Mouse (Mus musculus): ENCODE data around the gene A030003K21Rik. TPM values are rescaled to one million over a fixed set of nuclear protein-coding genes. Genes with fewer than 3 reads are reported as not detected.
"Not testable (repeated sequence)": the region's sequence is repeated elsewhere in the genome, so short reads cannot be mapped to it uniquely, and the experiment has no call there.

Gene A030003K21Rik
- polyA plus RNA-seq, 1 experiment, result not detected

DNA sequence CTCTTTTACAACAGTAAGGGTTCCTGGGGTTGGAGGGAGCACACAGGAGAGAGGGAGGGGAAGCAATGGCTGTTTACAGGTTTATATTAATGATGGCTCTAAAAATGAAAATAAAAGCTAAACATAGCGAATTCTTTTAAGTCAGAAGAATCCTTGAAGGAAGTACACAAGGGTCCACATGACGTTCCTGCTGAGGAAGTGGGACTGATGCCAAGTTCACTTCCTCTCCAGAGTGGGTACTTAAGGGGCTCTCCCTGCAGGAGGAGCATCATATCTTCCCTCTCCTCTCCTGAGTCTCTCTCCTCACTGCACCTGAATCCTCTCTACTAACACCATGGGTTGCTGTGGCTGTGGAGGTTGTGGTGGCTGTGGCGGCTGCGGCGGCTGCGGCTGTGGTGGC, 18.5 kb downstream of the A030003K21Rik start, which contains the start of gene A030014E15Rik:
Gene A030014E15Rik (plus strand): TSS at position 268 of the 400 bp plus-strand sequence.
- WGBS, result 80% methylated on average over 6 of the region's 6 CpGs
- Histone ChIP-seq H3K27ac (ENCODE audit: insufficient read depth, low read depth, low read length) (no peak within 1 kb of the TSS), H3K4me1 (ENCODE audit: control insufficient read depth, insufficient read depth, low read length) (no peaks in the 10 kb centered on the region), H3K4me3 (ENCODE audit: insufficient read depth, low read depth, low read length) (no peak within 1 kb of the TSS)
- TF ChIP-seq POLR2A (IDR thresholded peaks at IDR 0.05; ENCODE audit: insufficient read depth, low read depth, low read length) (no peak), CTCF (IDR thresholded peaks at IDR 0.05; ENCODE audit: insufficient read depth, low read depth, low read length) (no peak)

DNA sequence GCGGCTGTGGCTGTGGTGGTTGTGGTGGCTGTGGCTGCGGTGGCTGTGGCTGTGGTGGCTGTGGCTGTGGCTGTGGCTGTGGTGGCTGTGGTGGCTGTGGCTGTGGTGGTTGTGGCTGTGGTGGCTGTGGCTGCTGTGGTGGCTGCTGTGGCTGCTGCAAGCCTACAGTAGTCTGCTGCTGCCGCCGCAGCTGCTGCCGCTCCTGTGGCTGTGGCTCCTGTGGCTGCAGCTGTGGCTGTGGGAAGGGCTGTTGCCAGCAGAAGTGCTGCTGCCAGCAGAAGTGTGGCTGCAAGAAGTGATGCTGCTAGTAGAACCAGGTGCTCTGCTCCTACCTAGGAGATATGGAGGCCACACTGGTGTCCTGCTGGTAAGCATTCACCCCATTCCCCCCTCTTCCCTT, 29.8 kb downstream of the A030003K21Rik start:
- 98% methylated on average over 5 of the region's 5 CpGs for WGBS
- H3K4me1 ChIP-seq (ENCODE audit: control insufficient read depth, insufficient read depth, low read length); H3K4me3 ChIP-seq (ENCODE audit: insufficient read depth, low read depth, low read length); H3K27ac ChIP-seq (ENCODE audit: insufficient read depth, low read depth, low read length): not testable (repeated sequence)

DNA sequence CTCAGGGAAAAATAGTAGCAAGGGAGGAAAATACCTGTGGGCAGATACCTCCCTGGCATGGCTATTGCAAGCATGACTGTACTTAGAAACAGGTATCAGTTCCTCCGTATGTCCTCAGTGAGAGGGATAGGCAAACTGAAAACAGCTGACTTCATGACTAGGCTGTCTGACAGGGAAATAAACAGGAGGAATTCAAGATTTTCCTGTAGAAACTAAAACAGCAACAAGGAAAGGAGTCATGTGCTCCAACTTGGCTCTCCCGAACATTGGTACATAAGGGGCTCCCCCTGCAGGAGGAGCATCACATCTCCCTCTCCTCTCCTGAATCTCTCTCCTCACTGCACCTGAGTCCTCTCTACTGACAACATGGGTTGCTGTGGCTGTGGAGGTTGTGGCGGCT, 30.2 kb downstream of the A030003K21Rik start, which contains the start of gene A030005L19Rik:
Gene A030005L19Rik (plus strand): TSS at position 301 of the 400 bp plus-strand sequence.
- H3K27ac ChIP-seq (ENCODE audit: insufficient read depth, low read depth, low read length), result no peak within 1 kb of the TSS
- no peak within 1 kb of the TSS for H3K4me3 ChIP-seq (ENCODE audit: insufficient read depth, low read depth, low read length)
- TF ChIP-seq CTCF (IDR thresholded peaks at IDR 0.05; ENCODE audit: insufficient read depth, low read depth, low read length) (no peak), POLR2A (IDR thresholded peaks at IDR 0.05; ENCODE audit: insufficient read depth, low read depth, low read length) (no peak)
- H3K4me1 ChIP-seq (ENCODE audit: control insufficient read depth, insufficient read depth, low read length), result no peaks in the 10 kb centered on the region; the same call in 1 of the 2 replicates
- WGBS, result 87% methylated on average over 3 of the region's 3 CpGs

DNA sequence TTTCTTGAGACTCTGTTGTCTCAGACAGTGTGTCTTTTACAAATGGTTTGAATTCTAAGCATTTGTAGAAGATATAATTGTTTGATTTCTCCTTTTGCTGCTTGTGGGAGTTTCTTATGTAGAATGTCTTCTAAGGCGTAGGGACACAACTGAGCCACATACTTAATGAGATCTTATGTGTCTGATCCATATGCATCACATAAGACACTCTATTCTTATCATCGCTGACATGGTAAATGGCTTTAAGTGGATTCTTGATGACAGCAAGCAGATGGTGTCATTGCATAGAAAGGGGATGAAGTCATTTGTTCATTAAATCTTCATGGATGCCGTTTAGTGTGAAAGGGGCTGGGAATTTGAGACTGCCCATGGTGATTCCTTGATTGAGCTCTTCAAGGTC, 37.3 kb downstream of the A030003K21Rik start:
- no peak overlapping the region for H3K27ac ChIP-seq (ENCODE audit: insufficient read depth, low read depth, low read length)
- no peaks in the 10 kb centered on the region; the same call in 1 of the 2 replicates for H3K4me1 ChIP-seq (ENCODE audit: control insufficient read depth, insufficient read depth, low read length)
- TF ChIP-seq POLR2A (IDR thresholded peaks at IDR 0.05; ENCODE audit: insufficient read depth, low read depth, low read length) (no peak), CTCF (IDR thresholded peaks at IDR 0.05; ENCODE audit: insufficient read depth, low read depth, low read length) (no peak)
- WGBS, result 68% methylated on average over 3 of the region's 3 CpGs
- no peak overlapping the region for H3K4me3 ChIP-seq (ENCODE audit: insufficient read depth, low read depth, low read length)

DNA sequence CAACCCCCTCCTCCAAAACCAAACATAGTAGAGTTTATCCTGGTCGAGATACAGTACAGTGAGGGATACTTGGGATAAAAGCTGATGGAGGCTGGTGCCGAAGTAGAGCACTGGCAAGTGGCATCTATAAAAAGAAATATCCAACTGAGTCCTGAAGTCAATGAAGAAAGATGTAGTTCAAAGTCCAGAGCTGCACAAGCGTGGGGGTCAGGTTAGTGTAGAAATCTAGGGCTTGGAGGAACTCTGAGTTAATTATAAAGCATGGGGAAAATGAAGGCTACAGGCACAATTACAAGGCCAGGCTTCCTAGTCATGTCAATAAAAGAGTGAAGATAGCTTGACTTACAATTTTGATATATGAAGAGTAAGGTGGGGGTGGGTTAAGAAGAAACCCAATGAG, 42.0 kb downstream of the A030003K21Rik start:
- Histone ChIP-seq H3K27ac (ENCODE audit: insufficient read depth, low read depth, low read length) (no peak overlapping the region), H3K4me1 (ENCODE audit: control insufficient read depth, insufficient read depth, low read length) (no peaks in the 10 kb centered on the region), H3K4me3 (ENCODE audit: insufficient read depth, low read depth, low read length) (no peak overlapping the region)
- 91% methylated on average over 3 of the region's 3 CpGs for WGBS
- no peak for TF ChIP-seq POLR2A (IDR thresholded peaks at IDR 0.05; ENCODE audit: insufficient read depth, low read depth, low read length)
- TF ChIP-seq CTCF (IDR thresholded peaks at IDR 0.05; ENCODE audit: insufficient read depth, low read depth, low read length), result no peak

DNA sequence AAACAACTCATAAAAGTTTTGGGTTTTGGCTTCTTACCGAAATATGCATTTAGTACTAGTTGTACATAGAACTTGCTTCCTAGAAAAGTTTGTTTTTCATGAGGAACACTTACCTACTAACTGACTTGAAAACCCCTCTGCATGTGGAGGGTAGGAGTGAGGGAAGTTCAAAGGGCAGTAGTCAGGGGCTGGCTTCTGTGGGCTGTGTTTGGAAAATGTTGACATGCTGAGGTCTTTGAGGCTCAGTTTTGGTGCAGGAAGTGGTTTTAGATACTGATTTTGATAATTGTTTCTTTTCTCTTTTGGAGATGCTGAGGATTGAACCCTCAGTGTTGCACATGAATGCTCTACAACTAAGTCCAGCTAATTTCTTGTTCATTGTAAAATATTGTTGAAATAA, 42.6 kb downstream of the A030003K21Rik start:
- Histone ChIP-seq H3K27ac (ENCODE audit: insufficient read depth, low read depth, low read length) (no peak overlapping the region), H3K4me3 (ENCODE audit: insufficient read depth, low read depth, low read length) (no peak overlapping the region), H3K4me1 (ENCODE audit: control insufficient read depth, insufficient read depth, low read length) (no peaks in the 10 kb centered on the region)
- TF ChIP-seq POLR2A (IDR thresholded peaks at IDR 0.05; ENCODE audit: insufficient read depth, low read depth, low read length) (no peak), CTCF (IDR thresholded peaks at IDR 0.05; ENCODE audit: insufficient read depth, low read depth, low read length) (no peak)
- 94% methylated on average over 1 of the region's 1 CpGs for WGBS

DNA sequence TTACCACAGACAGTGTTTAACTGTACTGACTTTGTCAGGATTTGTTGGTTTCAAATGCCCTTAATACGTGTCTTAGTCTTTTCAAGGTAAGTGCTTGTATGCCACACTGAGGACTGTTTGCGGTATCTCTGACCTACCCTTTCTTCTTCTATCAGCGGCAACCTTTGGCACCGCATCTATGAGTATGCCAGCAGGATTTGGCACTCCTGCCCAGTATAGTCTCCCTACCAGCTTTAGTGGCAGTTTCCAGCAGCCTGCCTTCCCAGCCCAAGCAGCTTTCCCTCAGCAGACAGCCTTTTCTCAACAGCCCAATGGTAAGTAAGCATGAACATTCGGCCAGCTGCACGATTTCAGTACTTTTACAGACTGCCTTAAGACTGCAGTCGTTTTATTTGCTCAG, 49.9 kb downstream of the A030003K21Rik start:
- H3K4me3 ChIP-seq (ENCODE audit: insufficient read depth, low read depth, low read length), result no peak overlapping the region
- H3K4me1 ChIP-seq (ENCODE audit: control insufficient read depth, insufficient read depth, low read length), result no peaks in the 10 kb centered on the region
- 83% methylated on average over 7 of the region's 7 CpGs for WGBS
- TF ChIP-seq CTCF (IDR thresholded peaks at IDR 0.05; ENCODE audit: insufficient read depth, low read depth, low read length), result no peak
- TF ChIP-seq POLR2A (IDR thresholded peaks at IDR 0.05; ENCODE audit: insufficient read depth, low read depth, low read length), result no peak
- no peak overlapping the region for H3K27ac ChIP-seq (ENCODE audit: insufficient read depth, low read depth, low read length)

Other genes with a start within 250 kb of the A030003K21Rik start
- gene Mff, start 218.5 kb downstream of the A030003K21Rik start, polyA plus RNA-seq (2012; ENCODE audit: insufficient read depth, insufficient read length, low replicate concordance, missing spikeins), result not detected in 2 replicates
- not detected in 2 replicates for gene Tm4sf20, start 174.9 kb downstream of the A030003K21Rik start, polyA plus RNA-seq (2012; ENCODE audit: insufficient read depth, insufficient read length, low replicate concordance, missing spikeins)
- not detected in 2 replicates for gene Gm47791, start 172.1 kb downstream of the A030003K21Rik start, polyA plus RNA-seq (2012; ENCODE audit: insufficient read depth, insufficient read length, low replicate concordance, missing spikeins)
- 256 TPM in 1 of 2 replicates, not detected in the other for gene Agfg1, start 103.9 kb downstream of the A030003K21Rik start, polyA plus RNA-seq (2012; ENCODE audit: insufficient read depth, insufficient read length, low replicate concordance, missing spikeins)
- not detected in 2 replicates for gene A030005L19Rik, start 30.1 kb downstream of the A030003K21Rik start, polyA plus RNA-seq (2012; ENCODE audit: insufficient read depth, insufficient read length, low replicate concordance, missing spikeins)
- not detected in 2 replicates for gene A030014E15Rik, start 18.5 kb downstream of the A030003K21Rik start, polyA plus RNA-seq (2012; ENCODE audit: insufficient read depth, insufficient read length, low replicate concordance, missing spikeins)
- not detected in 2 replicates for gene Gm6217, start 12.0 kb downstream of the A030003K21Rik start, polyA plus RNA-seq (2012; ENCODE audit: insufficient read depth, insufficient read length, low replicate concordance, missing spikeins)
- gene Gm7544, start 12.6 kb upstream of the A030003K21Rik start, polyA plus RNA-seq (2012; ENCODE audit: insufficient read depth, insufficient read length, low replicate concordance, missing spikeins), result not detected in 2 replicates
- not detected in 2 replicates for gene Gm47955, start 16.9 kb upstream of the A030003K21Rik start, polyA plus RNA-seq (2012; ENCODE audit: insufficient read depth, insufficient read length, low replicate concordance, missing spikeins)
- gene Gm47959, start 57.2 kb upstream of the A030003K21Rik start, polyA plus RNA-seq (2012; ENCODE audit: insufficient read depth, insufficient read length, low replicate concordance, missing spikeins), result not detected in 2 replicates
- not detected in 2 replicates for gene Slc19a3, start 95.1 kb upstream of the A030003K21Rik start, polyA plus RNA-seq (2012; ENCODE audit: insufficient read depth, insufficient read length, low replicate concordance, missing spikeins)
- gene Krtap28-10, start 99.1 kb upstream of the A030003K21Rik start, polyA plus RNA-seq (2012; ENCODE audit: insufficient read depth, insufficient read length, low replicate concordance, missing spikeins), result not detected in 2 replicates
- gene Gm47969, start 101.5 kb upstream of the A030003K21Rik start, polyA plus RNA-seq (2012; ENCODE audit: insufficient read depth, insufficient read length, low replicate concordance, missing spikeins), result not detected in 2 replicates
- not detected in 2 replicates for gene A030005K14Rik, start 116.0 kb upstream of the A030003K21Rik start, polyA plus RNA-seq (2012; ENCODE audit: insufficient read depth, insufficient read length, low replicate concordance, missing spikeins)
- gene Krtap28-13, start 117.5 kb upstream of the A030003K21Rik start, polyA plus RNA-seq (2012; ENCODE audit: insufficient read depth, insufficient read length, low replicate concordance, missing spikeins), result not detected in 2 replicates
- not detected in 2 replicates for gene Ccl20, start 173.4 kb upstream of the A030003K21Rik start, polyA plus RNA-seq (2012; ENCODE audit: insufficient read depth, insufficient read length, low replicate concordance, missing spikeins)
- gene Daw1, start 216.4 kb upstream of the A030003K21Rik start, polyA plus RNA-seq (2012; ENCODE audit: insufficient read depth, insufficient read length, low replicate concordance, missing spikeins), result not detected in 2 replicates